Mouse (Mus musculus): ENCODE measurements around the gene Taf1b.

Taf1b gene

GRCm38 (mm10) chr12:24603266-24603665 lies 105.1 kb downstream of the Taf1b start:
- DNase-seq (ENCODE audit: low read depth), result peak; percentile 79

- no peak for DNase-seq (ENCODE audit: low read depth)
These were observed 108.0 kb downstream of the Taf1b start for GRCm38 (mm10) chr12:24606166-24606565.

Measured in induced T-regulatory cell, adult 2 months (primary cell).